Mouse (Mus musculus) embryonic fibroblast, embryonic 13.5 days (primary cell): ENCODE data around the gene Cd9. TPM values are rescaled to one million over a fixed set of nuclear protein-coding genes. Genes with fewer than 3 reads are reported as not detected.
A peak's percentile ranks its signal among the peaks of the same experiment; 100 is the strongest.

Experiments used
- H3K27ac ChIP-seq: 2 replicates; pipeline ENCODE4 v1.5.1; 2012; ENCODE audit warnings: low read length, control low read depth, inconsistent platforms; ENCODE audit not compliant: insufficient read depth
- H3K4me1 ChIP-seq: 2 replicates; pipeline ENCODE4 v1.6.1; 2011; ENCODE audit warnings: low read length; ENCODE audit not compliant: control insufficient read depth, insufficient read depth
- H3K4me3 ChIP-seq: 2 replicates; pipeline ENCODE4 v1.5.1; 2011; ENCODE audit warnings: mild to moderate bottlenecking, control low read depth, low read length; ENCODE audit not compliant: insufficient read depth
- CTCF ChIP-seq: IDR thresholded peaks from 2 replicates; pipeline ENCODE4 v1.5.1; 2011; ENCODE audit warnings: mild to moderate bottlenecking, control low read depth, low read length, moderate library complexity, borderline replicate concordance; ENCODE audit not compliant: insufficient read depth
- POLR2A ChIP-seq: IDR thresholded peaks from 2 replicates; pipeline ENCODE4 v1.6.1; 2011; ENCODE audit warnings: low read depth, mild to moderate bottlenecking, control low read depth, low read length, moderate library complexity
- polyA plus RNA-seq: library from polyadenylated mRNA; stranded (reverse); fragments of >200 nt; gene quantifications from 2 replicates; pipeline ENCODE4 v1.2.4, GENCODE M21; 2011; ENCODE audit warnings: low read depth; ENCODE audit not compliant: missing spikeins, insufficient read length

Gene Cd9
- polyA plus RNA-seq, 1 experiment = 170 TPM

GRCm38 (mm10) chr6:125503186-125503802, 8.7 kb upstream of the Cd9 start:
- H3K4me3 ChIP-seq = no peak overlapping the region
- peaks cover 2% of the 10 kb centered on the region; the same call in 1 of the 2 replicates for H3K4me1 ChIP-seq
- TF ChIP-seq CTCF (no peak), POLR2A (no peak)
- H3K27ac ChIP-seq = no peak overlapping the region

- H3K27ac ChIP-seq = peak overlapping the region; percentile 97
- TF ChIP-seq CTCF (0 out of 2 replicates have a peak, but pooled peaks have one; percentile 10), POLR2A (peak; percentile 34; the same call in 1 of the 2 replicates)
- peaks cover 6% of the 10 kb centered on the region for H3K4me1 ChIP-seq
Observed at GRCm38 (mm10) chr6:125498062-125498461, 3.5 kb upstream of the Cd9 start.

GRCm38 (mm10) chr6:125496417-125496816, 1.8 kb upstream of the Cd9 start:
- Histone ChIP-seq H3K4me1 (peaks cover 6% of the 10 kb centered on the region), H3K27ac (no peak overlapping the region), H3K4me3 (no peak overlapping the region)
- TF ChIP-seq CTCF (no peak), POLR2A (no peak)

More at GRCm38 (mm10) chr6:125498062-125498461, 3.5 kb upstream of the Cd9 start:
- H3K4me3 ChIP-seq = no peak overlapping the region

- TF ChIP-seq POLR2A = no peak
- no peak for TF ChIP-seq CTCF
- peaks cover 6% of the 10 kb centered on the region for H3K4me1 ChIP-seq
- no peak overlapping the region for H3K27ac ChIP-seq
Observed at GRCm38 (mm10) chr6:125495361-125495760, 770 bp upstream of the Cd9 start.

GRCm38 (mm10) chr6:125493147-125493546, 1.4 kb downstream of the Cd9 start:
- Histone ChIP-seq H3K4me3 (peak overlapping the region; percentile 87), H3K27ac (no peak overlapping the region), H3K4me1 (peaks cover 3% of the 10 kb centered on the region)
- TF ChIP-seq CTCF (no peak), POLR2A (no peak)

More at GRCm38 (mm10) chr6:125495361-125495760, 770 bp upstream of the Cd9 start:
- no peak overlapping the region for H3K4me3 ChIP-seq

GRCm38 (mm10) chr6:125492664-125493063, 1.9 kb downstream of the Cd9 start:
- Histone ChIP-seq H3K4me3 (peak overlapping the region; percentile 87), H3K4me1 (peaks cover under 1% of the 10 kb centered on the region; the same call in 1 of the 2 replicates), H3K27ac (no peak overlapping the region)
- peak; percentile 5; the same call in 1 of the 2 replicates for TF ChIP-seq CTCF
- no peak for TF ChIP-seq POLR2A

- Histone ChIP-seq H3K4me3 (no peak overlapping the region), H3K4me1 (no peaks in the 10 kb centered on the region), H3K27ac (no peak overlapping the region)
- TF ChIP-seq CTCF = no peak
- TF ChIP-seq POLR2A = no peak
Observed at GRCm38 (mm10) chr6:125492033-125492432, 2.6 kb downstream of the Cd9 start.

GRCm38 (mm10) chr6:125491393-125491792, 3.2 kb downstream of the Cd9 start:
- H3K4me3 ChIP-seq = no peak overlapping the region
- no peaks in the 10 kb centered on the region for H3K4me1 ChIP-seq
- no peak overlapping the region for H3K27ac ChIP-seq
- TF ChIP-seq POLR2A (no peak), CTCF (no peak)

GRCm38 (mm10) chr6:125489881-125490559, 4.6 kb downstream of the Cd9 start:
- TF ChIP-seq CTCF = no peak
- no peak for TF ChIP-seq POLR2A
- Histone ChIP-seq H3K27ac (no peak overlapping the region), H3K4me3 (no peak overlapping the region), H3K4me1 (no peaks in the 10 kb centered on the region)

- Histone ChIP-seq H3K4me3 (no peak overlapping the region), H3K27ac (no peak overlapping the region), H3K4me1 (peaks cover 17% of the 10 kb centered on the region)
- TF ChIP-seq POLR2A (no peak), CTCF (no peak)
Observed at GRCm38 (mm10) chr6:125485589-125485988, 9.0 kb downstream of the Cd9 start.
